Mouse (Mus musculus) C2C12 (cell line): ENCODE results near the gene Sardh. TPM values are rescaled to one million over a fixed set of nuclear protein-coding genes. Genes with fewer than 3 reads are reported as not detected.

Source experiments
- H3K27me3 ChIP-seq: one replicate; pipeline ENCODE4 v1.6.1; 2011; ENCODE audit not compliant: control insufficient read depth, insufficient read depth, insufficient read length
- H3K36me3 ChIP-seq: one replicate; pipeline ENCODE4 v1.6.1; 2011; ENCODE audit not compliant: control insufficient read depth, insufficient read depth
- H3K4me3 ChIP-seq: one replicate; pipeline ENCODE4 v1.5.1; 2011; ENCODE audit warnings: mild to moderate bottlenecking, control low read depth; ENCODE audit not compliant: poor library complexity, insufficient read depth, severe bottlenecking
- H3K79me2 ChIP-seq: one replicate; pipeline ENCODE4 v1.6.1; 2011; ENCODE audit not compliant: control insufficient read depth, insufficient read depth
- H3K79me3 ChIP-seq: one replicate; pipeline ENCODE4 v1.6.1; 2011; ENCODE audit warnings: low read depth, control low read depth
- H3ac ChIP-seq: one replicate; pipeline ENCODE3; 2011; ENCODE audit warnings: low read depth; ENCODE audit not compliant: control insufficient read depth, insufficient read length
- CEBPB ChIP-seq: IDR thresholded peaks from one replicate; pipeline ENCODE4 v1.6.1; 2011; ENCODE audit warnings: low read depth, mild to moderate bottlenecking, control low read depth, moderate library complexity
- CTCF ChIP-seq: IDR thresholded peaks from one replicate; pipeline ENCODE4 v1.5.1; 2011; ENCODE audit not compliant: control insufficient read depth, insufficient read depth, insufficient read length
- FOSL1 ChIP-seq: IDR thresholded peaks from one replicate; pipeline ENCODE4 v1.8.0; 2011; ENCODE audit warnings: mild to moderate bottlenecking, low read length; ENCODE audit not compliant: poor library complexity, insufficient read depth, severe bottlenecking
- MAX ChIP-seq: IDR thresholded peaks from one replicate; pipeline ENCODE4 v1.6.1; 2011; ENCODE audit warnings: mild to moderate bottlenecking, control low read depth
- MYOD1 ChIP-seq: IDR thresholded peaks from one replicate; pipeline ENCODE4 v1.6.1; 2011; ENCODE audit warnings: low read depth; ENCODE audit not compliant: control insufficient read depth, insufficient read length
- MYOG ChIP-seq: IDR thresholded peaks from one replicate; pipeline ENCODE4 v1.6.1; 2011; ENCODE audit not compliant: control insufficient read depth, insufficient read length; ENCODE audit errors: extremely low read depth
- USF1 ChIP-seq: IDR thresholded peaks from one replicate; pipeline ENCODE4 v1.6.1; 2011; ENCODE audit warnings: low read depth, mild to moderate bottlenecking, control low read depth, moderate library complexity
- long read RNA-seq, 2 experiments: library from polyadenylated mRNA; unstranded; transcript quantifications; one replicate each; pipeline ENCODE4 v2.0.0; 2019 to 2020
- polyA plus RNA-seq: library from polyadenylated mRNA; unstranded; fragments of >200 nt; fragmentation: generic; extraction: Trizol; gene quantifications from one replicate; pipeline ENCODE4 v1.2.1, GENCODE M21; 2012; ENCODE audit warnings: missing spikeins

Sardh gene
- polyA plus RNA-seq = 8.7 TPM
- long read RNA-seq, experiment 1, partial matches to known transcripts = 6 of 7 reads
- long read RNA-seq, experiment 1, other reads (novel, unspliced or antisense) = 1 of 7 reads
- long read RNA-seq, experiment 2, full-length matches to known transcripts = 40 of 49 reads
- long read RNA-seq, experiment 2, partial matches to known transcripts = 1 of 49 reads
- long read RNA-seq, experiment 2, other reads (novel, unspliced or antisense) = 8 of 49 reads

DNA sequence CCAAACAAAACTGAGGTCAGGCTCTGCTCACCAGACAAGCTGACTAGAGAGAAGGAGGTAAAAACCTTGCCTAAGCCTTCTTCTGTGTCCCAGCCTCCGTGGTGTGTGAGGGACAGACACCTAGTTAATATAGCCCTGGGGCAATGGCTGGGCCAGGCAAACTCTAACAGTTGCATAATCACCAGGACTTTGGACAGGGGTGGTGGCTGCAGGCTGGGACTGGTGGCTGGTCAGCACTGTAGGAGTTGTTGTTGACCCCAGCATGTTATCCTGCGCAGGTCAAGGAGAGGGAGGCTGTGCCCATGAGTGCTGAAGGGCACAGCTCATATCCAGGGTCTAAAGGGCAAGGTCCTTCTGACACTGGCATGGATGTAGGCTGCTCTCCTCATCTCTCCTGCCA, at the start of gene Sardh:
Gene Sardh, minus strand, starts transcription at position 127 of the 400 bp plus-strand sequence.
- Histone ChIP-seq H3ac (no peak within 1 kb of the TSS), H3K79me2 (no peaks in the 10 kb centered on the region), H3K4me3 (no peak within 1 kb of the TSS), H3K79me3 (no peaks in the 10 kb centered on the region), H3K36me3 (no peaks in the 10 kb centered on the region), H3K27me3 (peaks cover 19% of the 10 kb centered on the region)
- TF ChIP-seq CEBPB (no peak), MYOD1 (no peak)

DNA sequence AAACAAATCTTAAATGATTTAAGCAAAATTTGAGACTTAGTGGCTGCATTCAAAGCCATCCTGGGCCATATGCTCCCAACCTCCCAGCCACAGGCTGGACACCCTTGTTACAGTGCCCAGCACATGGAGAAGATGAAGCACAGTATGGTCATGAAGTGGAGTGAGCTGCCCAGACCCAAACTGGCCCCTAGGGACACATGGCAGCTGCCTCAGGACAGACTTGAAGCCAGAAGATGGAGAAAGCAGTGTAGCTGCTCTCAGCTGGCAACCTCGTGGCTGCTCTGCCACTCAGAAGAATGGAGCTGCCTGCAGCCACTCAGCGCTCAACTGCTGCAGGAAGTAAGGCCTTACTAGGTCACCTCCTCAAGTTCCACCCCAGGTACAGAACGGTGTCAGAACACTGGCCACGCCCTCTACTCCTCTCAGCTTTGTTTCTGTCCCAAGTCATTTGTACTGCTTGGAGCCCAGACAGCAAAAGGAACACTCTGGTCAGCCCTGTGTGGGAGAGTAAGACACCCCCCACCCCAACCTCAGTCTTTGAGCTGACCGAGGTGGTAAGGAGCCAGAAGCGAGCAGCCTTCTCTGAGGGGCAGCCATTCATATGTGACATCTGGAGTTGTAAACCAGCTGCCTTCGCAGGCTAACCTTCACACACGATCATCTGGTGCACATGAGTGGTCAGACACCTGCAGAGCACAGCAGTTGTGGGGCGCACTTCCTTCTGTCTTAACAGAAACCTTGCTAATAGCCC, 48.7 kb upstream of the Sardh start:
- H3K79me3 ChIP-seq = no peaks in the 10 kb centered on the region
- H3K27me3 ChIP-seq = no peaks in the 10 kb centered on the region
- peaks cover 9% of the 10 kb centered on the region for H3K36me3 ChIP-seq
- TF ChIP-seq CTCF (no peak), MYOG (no peak), CEBPB (no peak), FOSL1 (no peak), MYOD1 (no peak), USF1 (no peak), MAX (no peak)
- H3K79me2 ChIP-seq = no peaks in the 10 kb centered on the region
- H3K4me3 ChIP-seq = no peak overlapping the region
- no peak overlapping the region for H3ac ChIP-seq

DNA sequence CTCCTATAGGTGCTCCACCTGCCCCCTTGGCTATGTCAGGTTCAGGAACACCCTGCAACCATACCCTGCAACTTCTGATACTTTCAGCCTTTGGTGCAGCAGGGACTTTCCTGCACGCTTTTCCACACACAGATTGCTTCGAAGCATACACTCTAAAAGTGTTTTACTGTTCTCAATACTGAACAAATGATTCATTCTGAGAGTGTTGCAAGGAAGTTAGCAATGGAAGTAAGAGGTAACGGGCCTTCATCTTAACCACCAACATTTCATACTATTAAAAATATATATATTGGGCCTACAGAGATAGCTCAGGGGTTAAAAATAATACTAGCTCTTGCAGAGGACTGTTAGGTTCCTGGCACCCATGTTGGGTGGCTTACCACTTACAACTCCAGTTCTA, 46.6 kb upstream of the Sardh start:
- Histone ChIP-seq H3K27me3 (no peaks in the 10 kb centered on the region), H3K36me3 (peaks cover 27% of the 10 kb centered on the region), H3K79me3 (no peaks in the 10 kb centered on the region), H3K79me2 (no peaks in the 10 kb centered on the region), H3ac (no peak overlapping the region), H3K4me3 (no peak overlapping the region)
- TF ChIP-seq MAX (no peak), MYOD1 (no peak), CEBPB (no peak), USF1 (no peak), MYOG (no peak), CTCF (no peak), FOSL1 (no peak)

- TF ChIP-seq MYOG (no peak), CTCF (peak; percentile 64)
- Histone ChIP-seq H3K4me3 (no peak overlapping the region), H3ac (no peak overlapping the region), H3K79me3 (no peaks in the 10 kb centered on the region), H3K27me3 (no peaks in the 10 kb centered on the region), H3K79me2 (no peaks in the 10 kb centered on the region), H3K36me3 (peaks cover 30% of the 10 kb centered on the region)
Measured at GRCm38 (mm10) chr2:27289019-27289418, 40.9 kb upstream of the Sardh start.

GRCm38 (mm10) chr2:27286971-27287710, 39.0 kb upstream of the Sardh start:
- H3ac ChIP-seq = no peak overlapping the region
- H3K79me2 ChIP-seq = no peaks in the 10 kb centered on the region
- H3K27me3 ChIP-seq = no peaks in the 10 kb centered on the region
- no peak overlapping the region for H3K4me3 ChIP-seq
- TF ChIP-seq FOSL1 (no peak), USF1 (peak; percentile 15)
- H3K36me3 ChIP-seq = peaks cover 25% of the 10 kb centered on the region
- H3K79me3 ChIP-seq = no peaks in the 10 kb centered on the region

DNA sequence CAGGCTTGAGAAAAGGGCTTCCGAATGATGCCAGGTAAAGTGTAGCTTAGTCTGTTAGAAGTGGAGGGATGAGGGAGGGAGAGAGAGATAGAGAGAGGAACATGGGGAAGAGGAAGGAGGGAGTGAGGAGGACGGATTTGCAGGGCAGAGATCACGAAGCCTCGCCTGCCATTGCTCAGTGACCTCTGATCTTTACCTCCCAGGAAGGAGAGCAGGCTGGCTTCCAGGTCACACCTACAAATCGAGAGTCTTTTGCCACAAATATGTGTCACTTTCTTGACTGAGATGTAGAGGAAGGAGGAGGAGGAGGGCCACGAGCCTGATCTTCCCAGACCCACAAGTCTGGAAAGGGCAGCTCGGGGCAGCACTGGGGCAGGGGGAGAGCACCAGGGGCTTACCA, 36.3 kb upstream of the Sardh start:
- no peaks in the 10 kb centered on the region for H3K79me3 ChIP-seq
- H3ac ChIP-seq = no peak overlapping the region
- no peaks in the 10 kb centered on the region for H3K27me3 ChIP-seq
- no peaks in the 10 kb centered on the region for H3K79me2 ChIP-seq
- H3K36me3 ChIP-seq = peaks cover 8% of the 10 kb centered on the region
- no peak for TF ChIP-seq CTCF
- TF ChIP-seq USF1 = no peak
- no peak for TF ChIP-seq MAX
- no peak for TF ChIP-seq MYOG
- TF ChIP-seq MYOD1 = no peak
- TF ChIP-seq CEBPB = no peak
- TF ChIP-seq FOSL1 = no peak
- no peak overlapping the region for H3K4me3 ChIP-seq
